Mouse (Mus musculus) liver, embryonic 12.5 days (tissue): ENCODE results near the gene Cog1. TPM values are rescaled to one million over a fixed set of nuclear protein-coding genes. Genes with fewer than 3 reads are reported as not detected.

Experiments
- ATAC-seq: fragments of 200-750 bp; cut with Nextera tagmentation; 2 replicates; pipeline ENCODE4 v1.8.0; 2017; ENCODE audit warnings: moderate number of reproducible peaks, mild to moderate bottlenecking, moderate library complexity
- H3K27ac ChIP-seq: fragments of 300-500 bp; sonication (generic); 2 replicates; pipeline ENCODE4 v1.5.1; 2016; ENCODE audit warnings: mild to moderate bottlenecking
- H3K27me3 ChIP-seq: fragments of 300-500 bp; sonication (generic); replicated peaks from 2 replicates; pipeline ENCODE4 v1.6.1; 2016; ENCODE audit warnings: mild to moderate bottlenecking, moderate library complexity
- H3K36me3 ChIP-seq: fragments of 300-500 bp; sonication (generic); 2 replicates; pipeline ENCODE4 v1.6.1; 2016; ENCODE audit warnings: mild to moderate bottlenecking, moderate library complexity
- H3K4me1 ChIP-seq: fragments of 300-500 bp; sonication (generic); 2 replicates; pipeline ENCODE4 v1.6.1; 2016
- H3K4me2 ChIP-seq: fragments of 300-500 bp; sonication (generic); 2 replicates; pipeline ENCODE4 v1.6.1; 2016; ENCODE audit warnings: mild to moderate bottlenecking, moderate library complexity
- H3K4me3 ChIP-seq: fragments of 300-500 bp; sonication (generic); 2 replicates; pipeline ENCODE4 v1.5.1; 2016; ENCODE audit warnings: mild to moderate bottlenecking, moderate library complexity
- H3K9ac ChIP-seq: fragments of 300-500 bp; sonication (generic); 2 replicates; pipeline ENCODE4 v1.6.1; 2016; ENCODE audit warnings: mild to moderate bottlenecking, moderate library complexity
- H3K9me3 ChIP-seq: fragments of 300-500 bp; sonication (generic); replicated peaks from 2 replicates; pipeline ENCODE4 v1.6.1; 2016; ENCODE audit warnings: mild to moderate bottlenecking, moderate library complexity
- WGBS: fragments of 180-500 bp; shearing (Covaris S2); methylation state at CpG from one replicate; pipeline ENCODE4 v1.1.7; 2016; ENCODE audit not compliant: insufficient replicate concordance; 5-methylcytosine and 5-hydroxymethylcytosine counted together
- polyA plus RNA-seq: library from polyadenylated mRNA; unstranded; fragments of >200 nt; fragmentation: Nextera tagmentation; extraction: Ambion mirVana; gene quantifications from 2 replicates; pipeline ENCODE4 v1.2.1, GENCODE M21; 2016

Gene Cog1
- polyA plus RNA-seq, 1 experiment from 2014 or later = 21.7 TPM

GRCm38 (mm10) chr11:113673614-113674013, 24.6 kb downstream of the Cog1 start:
- Histone ChIP-seq H3K27me3 (no peaks in the 10 kb centered on the region), H3K4me3 (no peak overlapping the region), H3K9me3 (no peaks in the 10 kb centered on the region), H3K4me2 (no peak overlapping the region), H3K27ac (no peak overlapping the region), H3K9ac (no peak overlapping the region; the same call in 1 of the 2 replicates), H3K36me3 (peaks cover 99% of the 10 kb centered on the region), H3K4me1 (peaks cover 54% of the 10 kb centered on the region)
- WGBS = 91% methylated on average over 4 of the region's 4 CpGs
- ATAC-seq = no peak

DNA sequence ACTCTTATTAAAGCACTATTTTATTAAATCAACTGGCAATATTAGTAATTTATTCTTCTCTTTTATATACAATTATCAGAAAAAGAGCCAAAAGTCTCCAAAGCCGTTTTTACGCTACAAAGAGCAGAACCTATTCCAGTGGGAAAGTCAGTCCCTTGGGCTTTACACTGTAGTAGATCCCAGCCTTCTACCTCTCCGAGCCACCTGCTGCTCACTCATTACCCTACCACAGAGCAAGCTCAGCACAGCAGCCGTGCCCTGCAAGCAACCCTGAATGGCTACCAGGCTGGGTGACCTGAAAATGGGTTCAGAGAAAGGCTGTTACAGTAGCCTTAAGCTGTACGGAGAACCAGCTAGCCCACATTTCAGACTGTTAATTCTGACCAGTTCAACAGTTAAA, 25.6 kb downstream of the Cog1 start:
- no peak overlapping the region for H3K4me3 ChIP-seq
- peaks cover 54% of the 10 kb centered on the region for H3K4me1 ChIP-seq
- peaks cover 94% of the 10 kb centered on the region for H3K36me3 ChIP-seq
- no peak overlapping the region for H3K9ac ChIP-seq
- no peak for ATAC-seq
- H3K4me2 ChIP-seq = no peak overlapping the region
- H3K27me3 ChIP-seq = no peaks in the 10 kb centered on the region
- H3K9me3 ChIP-seq = no peaks in the 10 kb centered on the region
- 93% methylated on average over 5 of the region's 5 CpGs for WGBS
- no peak overlapping the region for H3K27ac ChIP-seq

DNA sequence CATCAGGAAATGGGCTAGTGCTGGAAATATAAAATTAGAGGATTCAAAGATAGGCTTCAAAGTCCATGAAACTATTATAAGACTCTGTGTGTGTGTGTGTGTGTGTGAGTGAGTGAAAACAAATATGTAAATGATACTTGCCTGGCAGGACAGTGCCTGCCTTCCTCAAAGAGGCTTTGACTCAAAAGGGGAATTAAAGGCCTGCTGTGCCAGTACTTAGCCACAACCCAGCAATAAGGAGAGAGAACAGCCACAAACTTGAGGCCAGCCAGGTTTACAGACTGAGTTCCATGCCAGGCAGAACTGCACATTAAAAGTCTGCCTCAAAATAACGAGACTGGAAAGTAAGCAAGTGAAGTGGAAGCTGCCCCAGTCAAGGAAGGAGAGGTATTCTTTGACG, 27.9 kb downstream of the Cog1 start:
- Histone ChIP-seq H3K4me3 (no peak overlapping the region), H3K36me3 (peaks cover 78% of the 10 kb centered on the region), H3K4me2 (no peak overlapping the region), H3K27ac (no peak overlapping the region), H3K4me1 (peaks cover 58% of the 10 kb centered on the region), H3K9me3 (no peaks in the 10 kb centered on the region), H3K9ac (no peak overlapping the region), H3K27me3 (no peaks in the 10 kb centered on the region)
- ATAC-seq = no peak
- 89% methylated on average over 2 of the region's 2 CpGs for WGBS

DNA sequence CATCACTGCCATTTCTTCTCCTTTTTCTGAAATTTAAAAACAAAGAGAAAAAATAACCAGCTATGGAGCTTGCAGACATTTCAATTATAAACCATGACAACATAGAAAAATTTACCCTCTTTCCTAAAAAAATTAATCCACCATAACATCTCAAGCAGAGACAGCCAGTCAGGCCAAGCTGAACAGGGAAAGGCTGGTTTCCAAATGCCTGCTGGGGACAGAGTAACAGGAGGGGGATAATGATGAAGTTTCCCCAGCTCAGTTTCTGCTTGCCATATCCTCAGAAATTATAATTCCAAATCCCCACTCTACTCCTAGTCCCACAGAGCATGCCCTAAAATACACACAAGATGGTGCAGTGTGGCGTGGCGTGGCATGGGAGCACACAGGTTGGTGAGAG, 28.4 kb downstream of the Cog1 start:
- Histone ChIP-seq H3K9ac (no peak overlapping the region), H3K9me3 (no peaks in the 10 kb centered on the region), H3K27ac (0 out of 2 replicates have a peak overlapping the region, but pooled peaks have one; percentile 10), H3K27me3 (no peaks in the 10 kb centered on the region), H3K4me2 (no peak overlapping the region), H3K4me3 (no peak overlapping the region), H3K4me1 (peaks cover 59% of the 10 kb centered on the region), H3K36me3 (peaks cover 73% of the 10 kb centered on the region)
- ATAC-seq = no peak
- WGBS = 96% methylated on average over 2 of the region's 2 CpGs

DNA sequence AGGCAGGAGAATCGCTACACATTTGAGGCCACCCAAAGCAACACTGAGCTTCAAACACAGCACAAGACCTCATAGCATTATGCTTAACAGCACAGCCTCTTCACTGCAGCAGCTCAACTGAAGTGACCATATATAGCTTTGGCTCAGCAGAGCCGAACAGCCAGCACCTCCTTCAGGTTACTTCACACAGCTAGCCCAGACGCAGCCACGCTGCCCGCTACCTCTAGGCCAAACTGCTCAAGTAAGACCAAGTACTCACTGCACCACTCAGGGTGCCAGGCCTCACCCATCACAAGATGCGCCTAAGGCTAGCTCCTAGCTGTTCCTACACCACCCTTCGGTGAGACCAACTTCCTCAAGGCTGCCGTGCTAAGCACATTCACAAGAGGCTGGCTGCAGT, 29.4 kb downstream of the Cog1 start:
- Histone ChIP-seq H3K4me1 (peaks cover 57% of the 10 kb centered on the region), H3K4me3 (no peak overlapping the region), H3K27ac (peak overlapping the region; percentile 60), H3K9me3 (no peaks in the 10 kb centered on the region), H3K36me3 (peaks cover 63% of the 10 kb centered on the region), H3K4me2 (0 out of 2 replicates have a peak overlapping the region, but pooled peaks have one; percentile 9), H3K9ac (no peak overlapping the region), H3K27me3 (no peaks in the 10 kb centered on the region)
- 81% methylated on average over 8 of the region's 8 CpGs for WGBS
- no peak for ATAC-seq

DNA sequence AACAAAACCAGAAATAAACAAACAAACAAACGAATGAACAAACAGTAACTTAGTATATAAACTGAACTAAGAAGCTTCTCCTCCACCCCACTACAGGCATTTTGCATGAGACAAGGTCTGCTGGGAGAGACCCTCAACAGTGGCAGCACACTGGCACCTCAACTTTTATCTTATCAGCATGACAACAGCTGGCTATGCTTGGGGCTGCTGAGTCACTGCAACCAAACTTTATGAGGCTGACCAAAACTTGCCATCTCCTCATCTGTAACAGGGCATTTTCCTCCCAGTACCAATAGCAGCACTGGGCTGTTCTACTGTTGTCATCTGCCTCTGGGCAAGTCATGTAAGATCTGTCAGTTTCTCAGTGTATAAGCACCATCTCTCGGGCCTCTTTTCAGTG, 32.0 kb downstream of the Cog1 start:
- Histone ChIP-seq H3K4me1 (peaks cover 70% of the 10 kb centered on the region), H3K36me3 (peaks cover 37% of the 10 kb centered on the region), H3K4me3 (peak overlapping the region; percentile 93), H3K27me3 (no peaks in the 10 kb centered on the region), H3K27ac (peak overlapping the region; percentile 98), H3K9me3 (no peaks in the 10 kb centered on the region), H3K4me2 (peak overlapping the region; percentile 77), H3K9ac (peak overlapping the region; percentile 95)
- 28% methylated on average over 2 of the region's 2 CpGs for WGBS
- peak; percentile 70 for ATAC-seq

GRCm38 (mm10) chr11:113681979-113682378, 33.0 kb downstream of the Cog1 start:
- peaks cover 34% of the 10 kb centered on the region for H3K36me3 ChIP-seq
- ATAC-seq = no peak
- H3K27me3 ChIP-seq = no peaks in the 10 kb centered on the region
- peak overlapping the region; percentile 93 for H3K4me3 ChIP-seq
- H3K9me3 ChIP-seq = no peaks in the 10 kb centered on the region
- peaks cover 77% of the 10 kb centered on the region for H3K4me1 ChIP-seq
- H3K27ac ChIP-seq = peak overlapping the region; percentile 98
- H3K4me2 ChIP-seq = peak overlapping the region; percentile 77
- H3K9ac ChIP-seq = peak overlapping the region; percentile 95

DNA sequence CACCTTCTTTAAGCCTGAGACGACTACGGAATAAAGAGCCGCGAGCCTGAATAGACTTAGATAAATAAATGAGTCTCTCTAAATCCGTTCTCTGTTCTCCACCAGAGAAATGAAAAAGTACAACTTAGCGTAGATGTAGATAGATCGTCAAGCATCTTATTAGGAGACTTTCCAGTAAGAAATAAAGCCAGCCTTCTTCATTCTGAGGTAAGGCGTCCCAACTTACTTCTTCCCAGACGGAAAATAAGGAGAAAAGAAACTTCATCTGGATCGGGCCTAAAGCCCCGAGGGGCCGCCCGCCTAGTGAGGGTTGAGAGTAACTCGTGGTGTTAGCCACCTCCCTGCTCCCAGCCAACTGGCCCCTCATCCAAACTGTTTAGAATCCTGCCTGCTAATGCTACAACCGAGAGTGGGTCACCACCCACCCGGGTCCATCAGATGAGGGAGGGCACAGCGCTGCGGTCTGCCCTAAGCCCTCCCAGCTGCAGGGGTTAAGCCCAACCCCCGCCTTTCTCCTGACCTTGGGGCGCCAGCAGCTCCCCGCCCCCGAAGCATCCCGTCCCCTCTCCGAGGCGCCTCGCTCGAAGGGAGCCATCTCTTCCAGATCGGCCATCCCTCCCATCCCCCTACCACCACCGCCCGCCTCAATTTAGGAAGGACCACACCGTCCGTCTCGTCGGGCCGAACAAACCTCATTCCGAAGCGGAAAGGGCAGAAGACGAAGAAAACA, 34.1 kb downstream of the Cog1 start:
- 4% methylated on average over 38 of the region's 38 CpGs for WGBS
- ATAC-seq = peak; percentile 77
- peak overlapping the region; percentile 77 for H3K4me2 ChIP-seq
- no peaks in the 10 kb centered on the region for H3K9me3 ChIP-seq
- peaks cover 30% of the 10 kb centered on the region for H3K36me3 ChIP-seq
- H3K4me1 ChIP-seq = peaks cover 71% of the 10 kb centered on the region
- H3K4me3 ChIP-seq = peak overlapping the region; percentile 93
- H3K27me3 ChIP-seq = no peaks in the 10 kb centered on the region
- peak overlapping the region; percentile 95 for H3K9ac ChIP-seq
- H3K27ac ChIP-seq = peak overlapping the region; percentile 98

DNA sequence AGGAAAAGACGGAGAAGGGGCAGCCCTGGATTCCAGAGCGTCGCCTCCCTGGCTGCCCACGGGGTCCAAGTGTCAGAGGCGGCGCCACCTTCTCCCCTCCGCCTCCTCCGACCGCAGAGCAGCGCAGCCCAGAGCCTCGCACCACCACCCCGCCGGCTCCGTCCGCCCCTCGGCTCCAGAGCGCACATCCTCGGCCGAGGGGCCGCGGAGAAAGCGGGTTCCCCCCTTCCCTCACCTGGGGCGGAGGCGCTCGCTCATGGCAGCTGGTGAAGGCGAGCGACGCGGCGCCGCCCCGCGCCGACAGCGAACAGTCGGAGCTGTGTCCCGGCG, 34.6 kb downstream of the Cog1 start:
- Histone ChIP-seq H3K4me1 (peaks cover 65% of the 10 kb centered on the region), H3K27ac (peak overlapping the region; percentile 98), H3K4me2 (peak overlapping the region; percentile 77), H3K36me3 (peaks cover 30% of the 10 kb centered on the region), H3K27me3 (no peaks in the 10 kb centered on the region), H3K9me3 (no peaks in the 10 kb centered on the region), H3K9ac (peak overlapping the region; percentile 95), H3K4me3 (peak overlapping the region; percentile 93)
- WGBS = 5% methylated on average over 37 of the region's 38 CpGs
- ATAC-seq = no peak; the same call in 1 of the 2 replicates

- H3K27me3 ChIP-seq = no peaks in the 10 kb centered on the region
- H3K9ac ChIP-seq = peak within 1 kb of the TSS; percentile 95
- WGBS = under 1% methylated on average over 62 of the region's 73 CpGs
- peaks cover 33% of the 10 kb centered on the region for H3K36me3 ChIP-seq
- H3K4me3 ChIP-seq = peak within 1 kb of the TSS; percentile 93
- H3K4me2 ChIP-seq = peak within 1 kb of the TSS; percentile 77
- H3K27ac ChIP-seq = peak within 1 kb of the TSS; percentile 98
- H3K4me1 ChIP-seq = peaks cover 61% of the 10 kb centered on the region
- ATAC-seq = peak; percentile 82
- no peaks in the 10 kb centered on the region for H3K9me3 ChIP-seq
Observed at GRCm38 (mm10) chr11:113683957-113684706, 35.2 kb downstream of the Cog1 start, which contains the start of the genes Fam104a and D11Wsu47e. TSS of gene Fam104a (minus strand) at chr11:113684155. TSS of gene D11Wsu47e (plus strand) at chr11:113684412.

GRCm38 (mm10) chr11:113684707-113685426, 35.9 kb downstream of the Cog1 start:
- no peak for ATAC-seq
- H3K36me3 ChIP-seq = peaks cover 35% of the 10 kb centered on the region
- H3K27ac ChIP-seq = peak overlapping the region; percentile 98
- no peaks in the 10 kb centered on the region for H3K9me3 ChIP-seq
- H3K4me2 ChIP-seq = peak overlapping the region; percentile 77
- peaks cover 57% of the 10 kb centered on the region for H3K4me1 ChIP-seq
- H3K9ac ChIP-seq = peak overlapping the region; percentile 95
- peak overlapping the region; percentile 93 for H3K4me3 ChIP-seq
- H3K27me3 ChIP-seq = no peaks in the 10 kb centered on the region
- WGBS = 31% methylated on average over 25 of the region's 25 CpGs

- Histone ChIP-seq H3K9ac (no peak overlapping the region), H3K4me3 (no peak overlapping the region), H3K4me2 (no peak overlapping the region; the same call in 1 of the 2 replicates), H3K27me3 (no peaks in the 10 kb centered on the region), H3K27ac (no peak overlapping the region), H3K9me3 (no peaks in the 10 kb centered on the region), H3K36me3 (peaks cover 54% of the 10 kb centered on the region), H3K4me1 (peaks cover 43% of the 10 kb centered on the region)
- 89% methylated on average over 2 of the region's 2 CpGs for WGBS
- ATAC-seq = no peak
Observed at GRCm38 (mm10) chr11:113687031-113687430, 38.1 kb downstream of the Cog1 start.
